Mouse (Mus musculus) thymus, adult 18-20 months (tissue): Measurements from ENCODE around the gene 1700113H08Rik.

Source experiments
- DNase-seq, 2 experiments: peaks; one replicate each; pipeline ENCODE4 v3.0.0; 2022; ENCODE audit warnings: mixed read lengths in 2 of 2

1700113H08Rik gene

DNA sequence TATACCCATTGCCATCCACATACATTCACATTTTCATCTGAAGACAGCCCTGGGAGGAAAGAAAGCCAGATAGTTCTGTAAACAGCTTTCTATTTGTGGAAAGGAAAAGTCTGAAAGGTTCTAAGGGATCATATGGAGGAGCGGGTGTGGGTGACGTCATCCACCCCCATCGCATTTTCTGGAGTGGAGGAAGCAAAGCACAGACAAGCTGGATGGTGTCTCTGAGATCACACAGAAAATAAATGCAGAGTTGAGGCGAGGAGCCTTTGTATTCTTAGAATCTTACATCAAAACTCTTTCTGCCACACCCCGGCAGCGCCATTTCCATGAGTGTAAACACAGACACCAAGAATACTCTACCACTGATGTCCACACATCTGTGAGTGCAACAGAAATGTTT is 26.4 kb downstream of the 1700113H08Rik start:
- no peak for DNase-seq

DNA sequence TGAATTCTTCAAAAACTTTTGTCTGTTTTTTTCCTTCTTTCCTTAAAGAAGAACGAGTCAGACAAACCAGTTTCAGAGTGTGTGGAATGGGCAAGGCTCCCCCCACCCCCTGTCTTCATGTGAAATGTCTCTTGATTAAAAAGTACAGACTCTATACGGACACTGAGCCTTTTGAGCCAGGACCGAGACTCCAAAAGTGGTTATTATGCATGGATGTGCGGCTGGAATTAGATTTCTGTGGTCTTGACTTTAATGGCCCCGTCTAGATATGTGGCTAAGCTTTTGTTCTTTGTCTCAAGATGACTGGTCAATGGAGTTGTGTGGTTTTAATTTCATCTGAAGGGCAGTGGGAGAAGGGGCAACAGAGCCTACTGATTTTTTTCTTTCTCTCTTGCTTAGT is 29.8 kb downstream of the 1700113H08Rik start:
- no peak for DNase-seq

DNA sequence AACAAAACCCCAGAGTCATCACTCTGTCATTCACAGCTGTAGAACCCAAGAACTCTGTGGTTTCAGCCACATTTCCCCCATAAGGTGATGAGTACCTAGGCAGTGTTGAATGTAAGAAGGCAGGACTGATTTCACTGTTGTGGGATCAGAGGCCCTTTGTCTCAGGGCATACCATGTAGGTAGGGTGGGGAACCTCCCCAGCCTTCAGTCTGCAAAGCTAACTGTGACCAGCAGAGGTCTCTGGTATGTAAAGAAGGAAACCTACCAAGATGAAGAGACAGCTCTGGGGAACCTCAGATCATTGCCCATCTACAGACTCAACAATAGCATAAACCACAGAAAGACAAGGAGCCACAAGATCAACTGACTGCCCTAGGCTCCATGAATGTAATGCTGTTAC is 36.4 kb downstream of the 1700113H08Rik start:
- peak in 1 of 2 experiments; percentile 6 for DNase-seq

DNA sequence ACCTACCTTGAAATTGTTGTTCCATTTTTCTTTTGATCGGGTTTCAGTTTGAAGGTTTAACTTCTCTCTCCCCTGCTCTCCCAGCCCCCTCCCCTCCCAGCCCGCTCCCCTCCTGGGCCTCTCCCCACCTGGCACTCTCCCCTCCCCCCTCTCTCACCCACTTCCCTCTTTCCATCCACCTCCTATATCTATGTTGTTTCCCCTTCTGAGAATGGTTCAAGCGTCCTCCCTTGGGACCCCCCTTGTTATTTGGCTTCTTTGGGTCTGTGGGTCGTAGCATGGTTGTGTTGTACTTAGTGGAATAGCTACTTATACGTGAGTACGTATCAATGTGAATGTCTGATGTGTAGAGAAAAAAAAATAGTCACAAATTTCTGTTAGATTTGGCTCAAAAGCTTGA is 40.9 kb downstream of the 1700113H08Rik start:
- DNase-seq, result no peak

DNA sequence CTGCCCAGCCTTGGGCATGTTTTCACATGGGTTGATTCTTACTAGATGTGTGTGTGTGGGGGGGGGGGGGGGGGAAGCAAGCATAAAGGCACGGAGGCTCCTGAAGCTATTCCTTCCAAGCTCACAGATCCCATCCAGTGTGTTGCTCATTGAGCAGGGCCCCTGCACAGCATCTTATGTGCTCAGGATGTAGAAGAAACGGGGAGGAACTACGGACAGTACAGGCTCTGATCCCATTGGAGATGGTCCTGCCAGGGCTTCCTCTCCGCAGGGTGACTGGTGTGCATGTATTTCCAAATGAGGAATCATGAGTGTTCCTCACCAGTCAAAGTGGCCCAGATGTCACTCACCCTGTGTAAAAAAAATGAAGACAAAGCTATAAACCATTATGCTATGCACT is 42.8 kb downstream of the 1700113H08Rik start:
- DNase-seq, result no peak

DNA sequence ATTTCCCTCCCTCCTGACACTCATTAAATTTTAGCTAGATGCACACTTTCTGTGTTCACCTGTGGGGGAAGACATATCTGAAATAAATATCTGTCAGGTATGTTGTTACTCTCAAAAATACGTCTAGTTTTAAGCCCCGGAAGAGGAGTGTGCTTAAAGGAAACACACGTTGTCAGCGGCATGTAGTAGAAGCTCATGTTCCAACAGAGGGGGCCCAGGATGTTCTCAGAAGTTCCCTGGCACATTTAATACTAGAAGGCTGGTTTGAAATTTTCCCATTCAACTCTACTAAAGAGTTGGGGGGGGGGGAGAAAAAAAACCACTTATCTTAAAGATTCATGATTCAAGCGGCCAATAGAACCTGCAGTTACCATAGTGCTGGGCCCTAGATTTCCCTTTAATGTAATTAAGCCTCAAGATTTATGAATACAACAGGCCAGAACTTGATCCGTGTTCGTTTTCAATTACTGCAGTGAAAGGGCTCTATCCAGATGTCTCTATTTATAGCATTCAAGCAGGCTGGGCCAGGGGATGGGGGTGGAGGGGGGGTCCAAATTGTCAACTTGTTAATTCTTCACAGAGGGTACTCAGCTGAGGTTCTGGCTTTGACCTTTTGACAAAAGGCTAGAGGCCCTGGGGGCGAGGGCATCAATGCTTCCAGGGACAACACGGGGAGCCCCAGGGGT is 43.6 kb downstream of the 1700113H08Rik start:
- no peak for DNase-seq

DNA sequence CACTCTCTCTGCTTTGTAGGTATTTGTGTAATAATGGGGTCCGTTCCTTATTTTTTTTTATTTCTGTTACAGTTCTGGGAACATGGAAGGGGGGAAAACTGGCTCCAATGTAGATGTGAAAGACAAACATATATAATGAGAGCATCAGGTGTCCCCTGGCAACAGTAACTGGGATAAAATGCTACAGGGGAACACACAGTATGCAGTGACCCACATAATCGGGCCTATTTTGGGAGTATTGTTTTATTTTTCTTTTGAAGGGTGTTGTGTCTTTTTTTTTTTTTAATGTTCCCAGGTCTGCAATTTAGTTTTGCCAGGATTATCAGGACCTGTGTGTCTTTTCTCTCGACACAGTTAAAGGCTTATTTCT is 44.1 kb downstream of the 1700113H08Rik start:
- DNase-seq, result no peak

DNA sequence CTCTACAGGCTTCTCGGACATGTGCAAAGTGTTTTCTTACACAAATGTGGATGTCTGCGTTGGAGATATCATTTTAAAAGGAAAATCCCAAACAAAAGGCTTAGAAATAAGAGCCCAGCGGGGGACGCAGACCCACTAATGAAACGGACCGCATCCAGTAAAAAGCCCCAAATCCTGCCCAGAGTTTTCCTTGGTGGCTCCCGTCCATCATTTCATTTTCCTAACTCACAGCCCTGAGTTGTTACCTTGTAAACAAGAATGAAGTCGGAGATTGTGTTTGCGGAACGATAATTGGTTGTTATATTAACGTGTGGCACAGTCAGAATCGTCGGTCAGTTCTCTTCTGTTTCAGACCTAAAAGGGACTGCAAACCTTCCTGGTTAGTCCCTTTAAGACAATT is 44.6 kb downstream of the 1700113H08Rik start:
- DNase-seq, result no peak

DNA sequence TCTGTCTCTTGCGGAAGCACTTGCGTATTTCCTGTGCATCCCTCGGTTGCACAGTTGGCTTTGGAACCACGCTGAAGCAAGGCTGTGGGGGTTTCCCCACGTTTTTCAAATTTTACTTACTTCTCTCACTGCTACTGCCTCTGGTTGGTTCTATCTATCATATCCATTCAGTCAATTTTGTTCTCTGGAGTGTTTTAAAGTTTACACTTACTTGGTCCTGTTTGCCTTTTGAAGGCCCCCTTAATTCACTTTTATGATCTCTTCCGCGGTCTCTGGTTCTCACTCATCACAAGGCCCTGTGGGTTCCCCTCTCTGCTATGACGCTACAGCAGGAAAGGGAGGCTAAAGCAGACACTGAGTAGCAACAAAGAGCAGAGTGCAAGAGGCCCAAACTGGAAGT is 45.4 kb downstream of the 1700113H08Rik start:
- DNase-seq, result no peak

DNA sequence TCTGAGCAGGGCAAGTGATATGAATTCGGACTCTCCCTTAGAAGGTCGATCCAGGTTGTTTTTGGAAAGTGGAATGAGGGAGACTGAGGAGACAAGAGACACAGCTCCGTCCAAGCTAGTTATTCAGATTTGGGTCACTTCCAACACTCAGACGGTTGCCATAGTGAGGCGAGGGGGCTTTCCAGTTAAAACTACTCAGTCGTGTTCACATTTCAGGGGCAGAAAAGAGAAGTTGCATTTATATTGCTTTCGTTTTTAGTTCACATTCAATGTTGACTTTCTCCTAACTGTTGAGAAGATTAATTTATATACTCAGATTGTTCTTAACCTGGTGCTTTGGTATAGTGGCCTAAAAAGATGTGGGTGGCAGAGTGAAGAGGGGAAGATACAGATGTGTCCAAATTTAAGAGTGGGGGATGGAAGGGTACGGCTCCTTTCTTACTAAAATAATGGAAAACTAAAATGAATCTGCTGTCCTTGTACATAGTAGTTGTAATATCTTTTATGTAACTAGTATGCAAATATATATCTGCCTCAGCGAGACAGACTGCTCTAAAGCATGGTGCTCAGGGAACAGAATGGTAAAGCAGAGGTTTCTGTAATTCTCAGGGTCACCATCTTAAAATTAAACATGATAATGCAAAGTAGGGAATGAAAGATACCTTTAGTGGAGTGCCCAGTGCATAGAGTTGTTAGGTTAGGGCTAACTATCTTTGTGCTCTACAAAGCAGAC is 49.9 kb downstream of the 1700113H08Rik start:
- no peak for DNase-seq

DNA sequence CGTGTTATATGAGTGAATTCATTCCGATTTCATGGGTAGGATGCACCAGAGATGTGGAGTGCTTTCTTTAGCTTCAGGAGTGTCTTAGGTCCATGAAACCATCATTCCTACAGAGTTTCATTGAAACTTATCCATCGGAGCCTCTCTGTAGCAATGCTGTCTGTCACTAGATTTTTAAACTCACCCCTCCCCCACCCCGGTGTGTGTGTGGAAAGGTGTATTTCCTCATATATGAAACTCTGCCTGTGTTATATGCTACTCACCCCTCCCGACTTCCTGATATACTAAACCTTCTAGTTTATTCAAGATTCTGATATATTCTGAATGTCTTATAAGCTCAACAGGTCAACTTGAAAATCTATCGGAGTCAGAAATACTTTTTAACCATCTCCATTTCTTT is 50.5 kb downstream of the 1700113H08Rik start:
- no peak for DNase-seq

DNA sequence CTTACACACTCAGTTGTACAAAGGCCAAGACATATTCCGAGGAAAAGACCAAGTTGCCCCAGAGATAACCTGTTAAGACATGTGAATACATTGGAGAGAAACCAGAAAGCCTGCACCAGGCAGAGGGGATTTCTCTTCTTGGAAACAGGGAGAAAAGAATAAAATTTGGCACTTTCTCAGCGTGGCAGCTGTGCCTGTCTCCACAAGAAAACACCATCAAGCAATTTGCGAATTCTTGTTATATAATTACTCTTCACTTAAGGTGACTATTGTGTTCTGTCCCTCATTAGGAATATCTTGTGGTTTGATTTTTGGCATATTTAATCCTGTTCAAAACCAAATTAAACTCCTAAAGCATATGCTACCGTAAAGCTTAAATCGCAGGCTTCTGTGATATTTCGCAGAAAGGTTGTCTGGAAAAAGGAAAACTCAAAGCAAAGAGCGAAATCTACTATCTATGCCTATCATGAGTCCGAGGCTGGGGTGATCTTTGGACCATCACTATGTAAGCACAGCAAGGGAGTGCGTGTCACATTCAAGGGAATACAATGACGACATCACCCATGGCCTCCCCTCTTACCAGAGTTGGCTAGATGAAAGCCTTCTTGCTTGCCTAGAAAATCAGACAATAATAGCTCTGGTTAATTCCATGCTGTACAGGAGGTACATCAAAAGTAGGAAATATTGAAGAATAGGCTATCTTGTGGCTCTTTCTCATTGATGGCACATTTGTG is 51.4 kb downstream of the 1700113H08Rik start:
- DNase-seq, result no peak

DNA sequence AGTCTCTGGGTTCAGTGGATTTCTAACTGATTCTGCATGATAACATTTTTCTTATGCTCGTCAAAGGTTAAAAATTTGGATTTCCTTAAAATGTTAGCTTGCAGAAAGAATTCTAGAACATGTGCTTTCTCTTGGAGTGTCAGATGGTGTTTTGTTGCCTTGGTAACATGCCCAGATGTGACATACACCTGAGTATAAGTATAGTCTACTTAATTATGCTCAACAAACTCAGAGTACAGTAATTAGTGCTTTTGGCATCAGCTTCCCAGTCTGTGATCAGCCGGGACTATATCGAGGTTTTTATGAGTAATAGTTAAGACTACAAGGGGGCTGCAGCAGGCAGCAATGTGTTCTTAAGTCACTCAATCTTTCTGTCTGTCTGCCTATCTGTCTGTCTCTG is 53.1 kb downstream of the 1700113H08Rik start:
- DNase-seq, result no peak

DNA sequence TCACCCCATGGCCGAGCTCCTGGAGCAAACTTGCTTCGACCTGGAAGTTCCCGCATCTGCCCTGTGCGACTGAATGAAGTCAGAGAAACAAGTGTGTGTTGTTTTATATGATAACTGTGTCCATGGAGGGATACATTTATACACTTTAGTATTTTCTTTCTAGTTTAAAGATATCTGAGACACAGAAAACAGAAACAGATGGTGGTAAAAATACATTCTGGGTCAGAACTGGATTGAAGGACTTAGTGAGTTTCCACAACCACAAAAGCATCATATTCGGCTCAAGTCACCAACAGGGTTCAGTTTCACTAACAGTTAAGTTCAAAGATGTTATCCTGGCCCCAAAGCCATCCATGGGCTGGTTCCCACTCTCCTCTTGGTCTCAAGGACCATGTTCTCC is 67.2 kb downstream of the 1700113H08Rik start:
- no peak for DNase-seq

DNA sequence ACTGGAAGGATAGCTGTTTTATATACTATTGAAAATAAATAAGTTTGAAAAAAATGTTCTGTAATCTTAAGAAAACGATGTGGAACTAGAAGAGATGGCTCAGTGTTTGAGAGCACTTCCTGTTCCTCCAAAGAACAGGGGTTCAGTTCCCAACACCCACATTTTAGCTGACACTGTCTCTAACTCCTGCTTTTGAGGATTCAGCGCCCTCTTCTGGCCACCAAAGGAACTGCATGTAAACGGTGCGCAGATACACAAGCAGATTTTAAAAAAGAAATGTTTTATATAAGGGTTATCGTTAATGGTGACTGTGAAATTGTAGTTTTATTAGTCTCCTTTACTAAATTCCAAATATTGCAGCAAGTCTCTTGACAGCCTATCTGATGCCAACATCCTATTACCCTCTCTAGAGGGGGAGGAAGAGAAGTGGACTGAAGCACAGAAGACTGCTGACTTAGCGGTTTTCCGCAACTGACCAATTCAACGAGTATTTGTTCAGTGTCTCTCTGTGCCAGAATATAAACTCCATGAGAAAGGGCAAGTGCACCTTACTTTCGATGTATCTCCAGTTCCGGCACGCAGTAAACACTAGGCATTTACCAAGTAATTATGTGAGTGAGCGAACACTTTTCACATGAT is 68.5 kb downstream of the 1700113H08Rik start:
- DNase-seq, result no peak

DNA sequence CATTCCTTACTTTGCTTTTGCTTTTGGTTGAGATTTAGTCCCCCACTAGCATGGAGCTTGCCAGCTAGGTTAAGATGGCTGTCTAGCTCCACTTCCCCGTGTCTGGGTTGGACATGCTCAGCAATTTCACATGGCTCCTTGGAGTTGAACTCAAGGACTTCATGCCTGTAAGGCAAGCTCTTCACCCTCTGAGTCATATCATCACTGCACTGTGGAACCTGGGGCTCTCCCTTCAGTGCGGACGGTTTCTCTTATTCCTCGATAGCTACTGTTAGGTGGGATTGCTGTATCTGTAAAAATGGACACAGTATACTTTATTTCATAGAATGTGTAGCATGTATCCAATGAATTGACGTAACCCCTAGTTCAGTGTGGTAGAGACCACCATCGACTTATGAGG is 93.2 kb downstream of the 1700113H08Rik start:
- DNase-seq, result no peak

DNA sequence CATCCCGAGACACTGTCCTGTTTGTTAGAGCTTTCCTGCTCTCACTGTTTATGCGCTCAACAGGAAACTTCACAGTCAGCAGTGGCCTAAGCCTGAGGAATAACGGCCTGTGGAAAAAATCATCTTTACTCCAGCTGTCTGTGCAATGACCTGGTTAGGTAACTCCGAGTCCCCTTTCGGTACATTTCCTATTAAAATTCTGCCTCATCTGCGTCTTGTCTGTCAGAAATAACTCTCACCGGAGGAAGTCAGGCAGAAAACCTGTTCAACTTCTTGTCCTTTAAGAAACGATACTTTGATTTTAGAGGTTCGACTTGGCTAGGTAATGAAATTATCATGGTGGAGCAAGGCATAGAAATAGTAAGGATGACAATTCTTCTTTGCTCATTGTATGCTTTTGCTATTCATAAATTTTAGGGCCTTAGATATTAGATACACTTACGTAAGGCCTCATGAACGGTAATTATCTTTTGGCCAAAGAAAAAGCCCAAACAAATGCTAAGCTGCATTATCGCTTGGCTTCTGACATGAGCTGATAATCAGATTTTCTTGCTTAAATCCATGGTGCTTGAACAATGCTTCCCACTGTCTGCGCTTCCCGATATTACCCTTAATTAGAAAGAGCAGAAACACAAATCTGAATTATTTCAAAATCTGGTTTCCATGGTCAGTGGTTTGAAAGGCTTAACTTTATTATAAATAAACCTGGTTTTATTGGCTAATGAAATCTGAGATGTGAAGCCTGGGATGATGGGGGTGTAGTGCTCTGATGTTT is 96.1 kb downstream of the 1700113H08Rik start:
- DNase-seq, result no peak

DNA sequence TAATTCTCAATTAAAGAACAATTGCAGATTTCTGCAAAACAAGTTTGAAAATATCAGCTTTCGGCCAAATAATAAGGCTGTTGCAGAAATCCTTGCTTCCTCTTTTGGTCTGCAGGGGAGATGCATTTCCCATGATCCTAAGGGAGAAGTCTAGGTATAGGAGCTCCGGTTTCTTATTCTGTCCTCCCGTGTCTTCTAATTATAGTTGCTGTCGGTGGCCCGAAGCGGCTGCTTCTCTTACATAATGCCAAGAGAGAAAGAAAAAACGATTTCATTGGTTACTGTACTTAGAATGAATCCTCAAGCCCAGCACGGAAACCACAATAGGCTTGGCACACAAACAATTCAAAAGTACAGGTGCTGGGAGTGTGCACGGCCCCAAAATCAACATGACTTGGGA is 101.9 kb downstream of the 1700113H08Rik start:
- no peak for DNase-seq

DNA sequence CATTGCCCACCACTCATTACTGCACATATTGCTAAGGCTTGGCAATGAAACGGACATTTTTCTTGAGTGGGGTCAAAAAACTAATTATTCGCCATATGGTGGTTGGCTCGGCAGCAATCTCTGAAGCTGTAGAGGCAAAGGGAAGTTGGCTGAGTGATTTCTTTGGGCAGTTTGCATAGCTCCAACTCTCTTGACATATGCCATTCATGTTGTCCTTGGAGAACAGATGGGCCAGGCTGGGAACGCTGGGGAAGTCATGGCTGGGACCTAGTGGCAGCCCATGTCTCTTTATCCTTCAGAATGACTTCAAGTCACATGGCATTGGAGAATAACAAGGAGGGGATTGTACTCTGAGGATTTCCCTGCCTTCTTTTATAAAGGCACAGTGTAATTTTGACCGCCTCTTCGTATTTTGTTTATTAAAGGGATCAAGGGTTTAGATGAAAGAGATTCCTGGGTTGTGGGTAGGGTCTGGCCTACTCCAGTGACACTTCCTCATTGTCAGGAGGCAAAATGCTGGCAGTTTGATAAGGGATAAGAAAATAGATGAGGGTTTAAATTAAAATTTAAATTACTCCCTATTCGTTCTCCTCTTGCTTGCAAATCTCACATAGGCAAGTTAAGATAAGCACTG is 138.4 kb downstream of the 1700113H08Rik start:
- no peak for DNase-seq

DNA sequence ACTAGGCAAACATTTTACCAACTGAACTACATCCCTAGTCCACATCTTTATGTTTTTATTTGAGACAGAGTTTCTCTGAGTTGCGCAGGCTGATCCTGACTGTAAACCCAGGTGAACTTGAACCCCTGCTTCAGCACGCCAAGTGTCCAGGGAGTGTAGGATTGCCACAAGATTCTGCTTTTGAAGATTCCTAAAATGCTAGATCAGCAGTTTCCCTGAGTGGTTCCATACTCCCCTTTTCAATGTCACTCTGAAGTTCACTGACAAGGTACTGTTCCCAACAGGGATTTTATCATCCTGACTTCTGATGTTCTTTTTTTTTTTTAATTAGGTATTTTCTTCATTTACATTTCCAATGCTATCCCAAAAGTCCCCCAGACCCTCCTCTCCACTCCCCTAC is 140.9 kb downstream of the 1700113H08Rik start:
- no peak for DNase-seq

DNA sequence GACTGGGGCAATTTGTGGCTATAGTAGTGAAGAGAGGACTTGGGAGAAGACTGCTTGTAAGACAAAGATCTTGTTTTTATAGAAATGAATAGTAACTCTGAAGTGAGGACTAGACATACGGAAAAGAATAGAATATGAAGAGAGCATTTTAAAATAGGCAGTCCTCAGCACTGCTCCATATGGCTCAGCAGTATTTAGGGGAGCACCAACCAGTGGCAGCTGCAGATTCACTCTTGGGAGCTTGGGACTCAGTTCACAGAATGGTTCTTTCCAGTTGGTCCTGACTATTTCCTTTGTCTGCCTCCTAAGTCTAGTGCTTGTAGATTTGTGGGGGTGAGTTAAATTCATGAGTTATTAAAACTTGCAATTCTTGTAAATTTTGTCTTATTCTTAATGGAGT is 151.6 kb downstream of the 1700113H08Rik start:
- DNase-seq, result no peak

DNA sequence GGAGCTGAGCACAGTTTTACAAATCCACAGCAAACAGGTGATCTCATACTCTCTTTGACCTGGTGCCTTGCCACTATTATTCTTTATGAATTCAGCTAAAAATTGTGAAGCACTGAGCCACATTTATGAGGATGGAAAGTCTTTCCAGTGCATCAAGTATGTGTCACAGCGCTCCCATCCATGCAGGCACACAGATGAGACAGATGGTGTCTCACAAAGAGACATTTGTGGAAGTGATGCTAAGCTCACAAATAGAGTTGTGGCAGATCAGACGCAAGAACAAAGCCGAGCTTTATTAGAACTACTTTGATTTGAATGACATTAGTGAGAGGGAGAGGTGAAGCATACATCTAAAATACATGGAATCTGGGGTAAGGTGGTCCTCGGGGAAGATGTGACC is 153.2 kb downstream of the 1700113H08Rik start:
- no peak for DNase-seq
